Mouse (Mus musculus): Measurements from ENCODE around the gene Klhl26.

Gene Klhl26

GRCm38 (mm10) chr8:70409019-70409418 is 67.7 kb downstream of the Klhl26 start:
- DNase-seq (ENCODE audit: low read depth): no peak

- DNase-seq (ENCODE audit: low read depth): no peak
Measured at GRCm38 (mm10) chr8:70408301-70408700, 68.5 kb downstream of the Klhl26 start.

DNA sequence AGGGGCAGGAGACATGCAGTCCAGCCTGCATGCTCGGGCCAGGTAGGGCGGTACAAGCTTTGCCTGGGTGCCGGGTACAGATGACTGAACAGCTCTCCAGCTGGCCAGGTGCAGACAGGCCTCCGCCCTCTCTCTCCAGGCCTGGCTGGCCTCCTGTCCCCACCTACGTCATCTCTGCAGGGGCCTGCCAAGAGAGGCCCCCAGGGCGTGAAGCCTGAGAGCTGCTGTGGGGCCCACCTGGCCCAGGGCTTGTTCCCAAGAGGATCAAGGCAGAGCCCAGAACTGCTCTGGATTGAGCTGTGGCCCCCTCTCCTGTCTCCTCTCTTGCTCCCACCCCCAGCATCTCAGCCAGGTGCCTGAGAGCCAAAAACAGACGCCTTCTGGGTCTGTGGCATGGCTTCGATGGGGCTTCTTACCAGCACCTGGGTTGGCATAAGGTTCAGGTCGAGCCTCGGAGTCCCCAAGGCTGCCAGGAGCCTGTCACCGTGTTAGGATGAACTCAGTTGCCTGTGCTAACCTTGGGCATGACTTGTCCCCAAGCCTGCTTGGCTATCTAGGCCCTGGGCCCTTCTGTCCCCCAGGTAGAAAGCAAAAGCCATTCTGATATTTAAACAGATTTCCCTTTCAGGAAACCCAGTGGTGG is 70.2 kb downstream of the Klhl26 start:
- no peak for DNase-seq (ENCODE audit: low read depth)

- no peak for DNase-seq (ENCODE audit: low read depth)
Measured at GRCm38 (mm10) chr8:70405189-70405588, 71.6 kb downstream of the Klhl26 start.

GRCm38 (mm10) chr8:70404212-70404611 is 72.6 kb downstream of the Klhl26 start:
- DNase-seq (ENCODE audit: low read depth): no peak

Measured in induced T-regulatory cell, adult 2 months (primary cell).